Mouse (Mus musculus): ENCODE measurements around the gene Olfr868. TPM values are rescaled to one million over a fixed set of nuclear protein-coding genes. Genes with fewer than 3 reads are reported as not detected.

Gene Olfr868
- polyA plus RNA-seq, 1 experiment, result not detected

DNA sequence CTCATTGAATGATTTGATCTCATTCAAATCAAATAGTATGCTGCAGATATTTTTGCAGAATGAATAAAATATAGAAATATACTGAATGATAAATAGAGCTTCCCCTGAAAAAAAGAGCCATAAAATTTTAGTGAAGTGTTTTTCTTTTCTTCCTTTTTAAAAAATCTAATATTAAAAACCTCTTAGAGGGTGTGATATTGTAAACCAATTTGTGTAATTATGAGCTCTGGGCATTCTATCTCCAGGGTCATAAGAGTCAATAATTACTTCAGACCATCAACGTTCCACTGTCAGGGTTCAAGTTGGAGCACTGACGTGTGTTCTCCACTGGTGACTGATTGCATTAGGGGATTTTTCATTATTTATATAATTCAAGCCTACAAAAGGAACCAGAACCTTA lies 30.3 kb downstream of the Olfr868 start, which contains the start of gene Olfr869:
Gene Olfr869 (plus strand): TSS at position 301 of the 400 bp plus-strand sequence.
- Histone ChIP-seq H3K4me3 (no peak within 1 kb of the TSS), H3K4me2 (ENCODE audit: low read depth) (no peak within 1 kb of the TSS), H3K36me3 (ENCODE audit: control insufficient read depth, insufficient read depth) (no peaks in the 10 kb centered on the region), H3K27me3 (ENCODE audit: control insufficient read depth, insufficient read depth, insufficient read length) (no peaks in the 10 kb centered on the region), H3K79me2 (ENCODE audit: control insufficient read depth, insufficient read depth) (no peaks in the 10 kb centered on the region), H3ac (ENCODE audit: control insufficient read depth, insufficient read length) (no peak within 1 kb of the TSS)
- TF ChIP-seq POLR2A (IDR thresholded peaks at IDR 0.05; ENCODE audit: insufficient read length, low read depth) (no peak), MAX (IDR thresholded peaks at IDR 0.05; ENCODE audit: low read depth) (no peak), E2F4 (IDR thresholded peaks at IDR 0.05; ENCODE audit: insufficient read depth) (no peak)

GRCm38 (mm10) chr9:20149706-20150105 lies 51.3 kb downstream of the Olfr868 start:
- no peaks in the 10 kb centered on the region for H3K79me2 ChIP-seq (ENCODE audit: control insufficient read depth, insufficient read depth)
- no peaks in the 10 kb centered on the region for H3K27me3 ChIP-seq (ENCODE audit: control insufficient read depth, insufficient read depth, insufficient read length)
- H3K4me2 ChIP-seq (ENCODE audit: low read depth), result no peak overlapping the region
- no peaks in the 10 kb centered on the region for H3K36me3 ChIP-seq (ENCODE audit: control insufficient read depth, insufficient read depth)
- no peak for TF ChIP-seq MAX (IDR thresholded peaks at IDR 0.05; ENCODE audit: low read depth)
- no peak for TF ChIP-seq SRF (IDR thresholded peaks at IDR 0.05; ENCODE audit: control insufficient read depth, insufficient read length, low read depth)
- no peak for TF ChIP-seq MYOG (IDR thresholded peaks at IDR 0.05; ENCODE audit: control insufficient read depth in 1 of 3, insufficient read depth in 1 of 3, insufficient read length in 2 of 3, low read depth in 2 of 3)
- no peak for TF ChIP-seq E2F4 (IDR thresholded peaks at IDR 0.05; ENCODE audit: insufficient read depth)
- no peak for TF ChIP-seq TCF12 (IDR thresholded peaks at IDR 0.05; ENCODE audit: insufficient read depth, poor library complexity, severe bottlenecking)
- no peak for TF ChIP-seq CEBPB (IDR thresholded peaks at IDR 0.05; ENCODE audit: insufficient read depth, poor library complexity, severe bottlenecking)
- TF ChIP-seq POLR2A (IDR thresholded peaks at IDR 0.05; ENCODE audit: insufficient read length, low read depth), result no peak
- TF ChIP-seq POLR2AphosphoS2 (IDR thresholded peaks at IDR 0.05; ENCODE audit: insufficient read length, low read depth), result no peak
- no peak for TF ChIP-seq MYOD1 (IDR thresholded peaks at IDR 0.05; ENCODE audit: control insufficient read depth in 1 of 3, insufficient read length in 2 of 3, low read depth in 2 of 3)
- no peak for TF ChIP-seq USF1 (IDR thresholded peaks at IDR 0.05; ENCODE audit: low read depth)
- H3K4me3 ChIP-seq, result no peak overlapping the region
- no peak overlapping the region for H3ac ChIP-seq (ENCODE audit: control insufficient read depth, insufficient read length)

Other genes starting within 250 kb of the Olfr868 start
- gene Olfr860, start 248.9 kb upstream of the Olfr868 start, polyA plus RNA-seq (2012; fragmentation: generic; extraction: Trizol), result not detected
- not detected for gene Olfr862, start 210.6 kb upstream of the Olfr868 start, polyA plus RNA-seq (2012; fragmentation: generic; extraction: Trizol)
- 0.25 TPM for gene Olfr77, start 181.8 kb upstream of the Olfr868 start, polyA plus RNA-seq (2012; fragmentation: generic; extraction: Trizol)
- not detected for gene Olfr866, start 70.6 kb upstream of the Olfr868 start, polyA plus RNA-seq (2012; fragmentation: generic; extraction: Trizol)
- not detected for gene Olfr867, start 41.1 kb upstream of the Olfr868 start, polyA plus RNA-seq (2012; fragmentation: generic; extraction: Trizol)
- gene Olfr869, start 30.4 kb downstream of the Olfr868 start, polyA plus RNA-seq (2012; fragmentation: generic; extraction: Trizol), result not detected
- gene Olfr870, start 75.4 kb downstream of the Olfr868 start, polyA plus RNA-seq (2012; fragmentation: generic; extraction: Trizol), result not detected
- not detected for gene Olfr871, start 113.6 kb downstream of the Olfr868 start, polyA plus RNA-seq (2012; fragmentation: generic; extraction: Trizol)
- gene Olfr872, start 138.5 kb downstream of the Olfr868 start, polyA plus RNA-seq (2012; fragmentation: generic; extraction: Trizol), result not detected
- gene Olfr39, start 183.7 kb downstream of the Olfr868 start, polyA plus RNA-seq (2012; fragmentation: generic; extraction: Trizol), result not detected
- gene Olfr873, start 199.9 kb downstream of the Olfr868 start, polyA plus RNA-seq (2012; fragmentation: generic; extraction: Trizol), result not detected
- not detected for gene Olfr18, start 237.5 kb downstream of the Olfr868 start, polyA plus RNA-seq (2012; fragmentation: generic; extraction: Trizol)

All from myocyte (in vitro differentiated cells).